Mouse (Mus musculus) liver, embryonic 14.5 days (tissue): ENCODE results near the gene Il10ra. TPM values are rescaled to one million over a fixed set of nuclear protein-coding genes. Genes with fewer than 3 reads are reported as not detected.

Experiments
- ATAC-seq: fragments of 200-750 bp; cut with Nextera tagmentation; 2 replicates; pipeline ENCODE4 v1.8.0; 2017; ENCODE audit warnings: moderate number of reproducible peaks, mild to moderate bottlenecking, moderate library complexity; ENCODE audit not compliant: insufficient read depth
- DNase-seq, 3 experiments: peaks; one replicate each; pipeline ENCODE4 v3.0.0-alpha.2; 2012 to 2013; ENCODE audit warnings: low read depth in 3 of 3, low spot score in 3 of 3
- H3K27ac ChIP-seq: fragments of 300-500 bp; sonication (generic); 2 replicates; pipeline ENCODE4 v1.5.1; 2014; ENCODE audit warnings: moderate library complexity, mild to moderate bottlenecking, control low read depth, inconsistent platforms
- H3K27me3 ChIP-seq: fragments of 300-500 bp; sonication (generic); 2 replicates; pipeline ENCODE4 v1.6.1; 2014; ENCODE audit warnings: mild to moderate bottlenecking, low read length, moderate library complexity; ENCODE audit not compliant: control insufficient read depth, insufficient read depth
- H3K36me3 ChIP-seq: fragments of 300-500 bp; sonication (generic); replicated peaks from 2 replicates; pipeline ENCODE4 v1.6.1; 2014; ENCODE audit warnings: low read depth; ENCODE audit not compliant: control insufficient read depth, insufficient read depth
- H3K4me1 ChIP-seq, 2 experiments: fragments of 200-500 bp in 1 of 2; fragments of 300-500 bp in 1 of 2; sonication (generic) in 1 of 2; replicated peaks; 2 replicates each; pipeline ENCODE4 v1.6.1; 2012 to 2014; ENCODE audit warnings: antibody characterized with exemption in 1 of 2, inconsistent platforms in 1 of 2, low read length in 1 of 2; ENCODE audit not compliant: control insufficient read depth in 2 of 2, insufficient read depth in 2 of 2
- H3K4me2 ChIP-seq: fragments of 300-500 bp; sonication (generic); 2 replicates; pipeline ENCODE4 v1.6.1; 2014; ENCODE audit warnings: low read depth, mild to moderate bottlenecking, control low read depth, moderate library complexity
- H3K4me3 ChIP-seq, 2 experiments: fragments of 200-500 bp in 1 of 2; fragments of 300-500 bp in 1 of 2; sonication (generic) in 1 of 2; 2 replicates each; pipeline ENCODE4 v1.5.1; 2012 to 2014; ENCODE audit warnings: low read depth in 2 of 2, low read length in 2 of 2, mild to moderate bottlenecking in 2 of 2, control low read depth in 1 of 2, inconsistent platforms in 1 of 2, moderate library complexity in 1 of 2; ENCODE audit not compliant: insufficient read depth in 1 of 2
- H3K9ac ChIP-seq: fragments of 300-500 bp; sonication (generic); replicated peaks from 2 replicates; pipeline ENCODE4 v1.6.1; 2014; ENCODE audit warnings: mild to moderate bottlenecking, control low read depth, moderate library complexity
- H3K9me3 ChIP-seq: fragments of 300-500 bp; sonication (generic); 2 replicates; pipeline ENCODE4 v1.6.1; 2016; ENCODE audit warnings: low read length, mixed read lengths; ENCODE audit not compliant: control insufficient read depth
- CTCF ChIP-seq: IDR thresholded peaks from 2 replicates; pipeline ENCODE4 v1.5.1; 2016; ENCODE audit warnings: antibody characterized with exemption, low read depth, control low read depth
- EP300 ChIP-seq: IDR thresholded peaks from 2 replicates; pipeline ENCODE4 v1.6.1; 2016; ENCODE audit warnings: antibody characterized with exemption, low read depth
- WGBS: fragments of 180-500 bp; shearing (Covaris S2); extraction: QIAGEN DNeasy Blood & Tissue Kit; methylation state at CpG from one replicate; pipeline ENCODE4 v1.1.7; 2014; ENCODE audit not compliant: insufficient replicate concordance; 5-methylcytosine and 5-hydroxymethylcytosine counted together
- polyA plus RNA-seq, 2 experiments: library from polyadenylated mRNA; depleted of rRNA in 1 of 2; stranded (reverse) in 1 of 2; unstranded in 1 of 2; fragments of >200 nt; fragmentation: Nextera tagmentation in 1 of 2; extraction: Ambion mirVana in 1 of 2; gene quantifications; 2 replicates each; pipeline versions ENCODE4 v1.2.1 to v1.2.3; 2012 to 2014

The Il10ra gene
- polyA plus RNA-seq, 2 experiments: 1.2 to 1.4 TPM

GRCm38 (mm10) chr9:45254605-45255004, 14.3 kb downstream of the Il10ra start:
- H3K9me3 ChIP-seq: no peaks in the 10 kb centered on the region
- TF ChIP-seq CTCF (no peak), EP300 (no peak)
- no peak for ATAC-seq
- no peak for DNase-seq
- no peaks in the 10 kb centered on the region for H3K36me3 ChIP-seq
- 33% methylated on average over 4 of the region's 4 CpGs for WGBS
- no peak overlapping the region for H3K9ac ChIP-seq
- no peak overlapping the region for H3K27ac ChIP-seq
- peaks cover 0 to 6% of the 10 kb centered on the region in 2 experiments; a peak in 2 of 4 replicates for H3K4me1 ChIP-seq
- no peak overlapping the region for H3K4me3 ChIP-seq
- H3K4me2 ChIP-seq: no peak overlapping the region
- H3K27me3 ChIP-seq: no peaks in the 10 kb centered on the region

- TF ChIP-seq CTCF (no peak), EP300 (no peak)
- ATAC-seq: no peak
- no peak for DNase-seq
- Histone ChIP-seq H3K27me3 (no peaks in the 10 kb centered on the region), H3K9me3 (no peaks in the 10 kb centered on the region), H3K4me3 (no peak overlapping the region), H3K4me1 (peaks cover 0 to 6% of the 10 kb centered on the region in 2 experiments; a peak in 2 of 4 replicates), H3K36me3 (no peaks in the 10 kb centered on the region), H3K27ac (no peak overlapping the region), H3K9ac (no peak overlapping the region), H3K4me2 (no peak overlapping the region)
- WGBS: 59% methylated on average over 6 of the region's 6 CpGs
Observed at GRCm38 (mm10) chr9:45254021-45254420, 14.9 kb downstream of the Il10ra start.

GRCm38 (mm10) chr9:45252395-45252794, 16.6 kb downstream of the Il10ra start:
- no peaks in the 10 kb centered on the region for H3K9me3 ChIP-seq
- DNase-seq (no peak), ATAC-seq (no peak)
- no peak overlapping the region for H3K9ac ChIP-seq
- no peak overlapping the region for H3K4me3 ChIP-seq
- TF ChIP-seq CTCF: no peak
- TF ChIP-seq EP300: no peak
- H3K36me3 ChIP-seq: no peaks in the 10 kb centered on the region
- H3K4me2 ChIP-seq: no peak overlapping the region
- no peaks in the 10 kb centered on the region for H3K27me3 ChIP-seq
- H3K27ac ChIP-seq: no peak overlapping the region
- WGBS: 31% methylated on average over 6 of the region's 6 CpGs
- H3K4me1 ChIP-seq: peaks cover 0 to 9% of the 10 kb centered on the region in 2 experiments; a peak in 2 of 4 replicates

GRCm38 (mm10) chr9:45251990-45252389, 17.0 kb downstream of the Il10ra start:
- H3K9me3 ChIP-seq: no peaks in the 10 kb centered on the region
- no peak overlapping the region for H3K4me3 ChIP-seq
- TF ChIP-seq CTCF: no peak
- TF ChIP-seq EP300: no peak
- H3K4me2 ChIP-seq: no peak overlapping the region
- no peak overlapping the region for H3K27ac ChIP-seq
- H3K36me3 ChIP-seq: no peaks in the 10 kb centered on the region
- no peak overlapping the region for H3K9ac ChIP-seq
- ATAC-seq (no peak), DNase-seq (no peak)
- WGBS: 13% methylated on average over 4 of the region's 4 CpGs
- H3K27me3 ChIP-seq: no peaks in the 10 kb centered on the region
- peaks cover 0 to 12% of the 10 kb centered on the region in 2 experiments; a peak in 2 of 4 replicates for H3K4me1 ChIP-seq

- Histone ChIP-seq H3K4me3 (no peak overlapping the region), H3K27ac (no peak overlapping the region), H3K27me3 (no peaks in the 10 kb centered on the region), H3K4me2 (no peak overlapping the region), H3K9ac (no peak overlapping the region), H3K9me3 (no peaks in the 10 kb centered on the region), H3K4me1 (peaks cover 0 to 12% of the 10 kb centered on the region in 2 experiments; a peak in 2 of 4 replicates), H3K36me3 (no peaks in the 10 kb centered on the region)
- ATAC-seq: no peak
- DNase-seq: no peak
- TF ChIP-seq CTCF (no peak), EP300 (no peak)
- WGBS: 8% methylated on average over 3 of the region's 3 CpGs
Observed at GRCm38 (mm10) chr9:45251281-45251680, 17.7 kb downstream of the Il10ra start.
